Mouse (Mus musculus) right cerebral cortex, adult 18-20 months (tissue): ENCODE measurements around the gene Nip7.
"Not testable (repeated sequence)": the region's sequence is repeated elsewhere in the genome, so short reads cannot be mapped to it uniquely, and the experiment has no call there.

Experiments used
- DNase-seq: peaks from one replicate; pipeline ENCODE4 v3.0.0; 2022; ENCODE audit warnings: mixed read lengths

The Nip7 gene

DNA sequence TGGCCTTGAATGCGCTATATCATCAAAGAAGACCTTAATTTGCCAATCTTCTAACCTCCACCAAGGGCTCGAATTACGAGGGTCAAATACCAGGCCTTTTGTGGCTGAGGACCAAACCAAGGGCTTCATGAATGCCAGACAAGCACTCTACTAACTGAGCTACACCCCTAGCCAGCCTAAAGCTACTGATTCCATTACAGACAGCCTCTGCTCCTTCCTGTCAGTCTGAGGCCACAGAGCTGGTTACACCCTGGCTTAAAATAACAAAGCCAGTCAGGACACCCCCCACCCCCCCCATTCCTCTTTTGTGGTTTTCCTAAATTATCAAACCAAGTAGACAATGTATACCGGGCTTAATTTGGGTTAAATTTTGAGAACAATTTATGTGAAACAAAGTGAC lies 17.0 kb downstream of the Nip7 start:
- no peak for DNase-seq

DNA sequence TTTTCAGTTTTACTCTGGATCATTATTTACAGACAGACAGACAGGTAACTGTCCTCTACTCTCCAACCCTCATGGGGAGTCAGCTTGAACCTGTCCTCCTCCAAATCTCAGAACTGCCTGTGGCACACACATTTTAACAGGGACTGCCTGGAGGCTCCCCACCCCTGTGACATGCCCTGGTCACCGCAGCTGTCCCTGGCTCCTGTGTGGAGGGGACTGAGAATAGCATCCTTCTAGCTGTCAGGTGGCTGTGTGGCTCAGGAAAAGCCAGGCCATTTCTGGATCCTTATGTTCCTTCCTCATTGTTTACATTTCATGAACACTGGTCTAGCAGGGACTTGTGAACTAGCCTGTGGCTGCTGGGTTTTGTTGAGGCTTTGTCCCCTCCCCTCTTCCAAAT lies 17.5 kb downstream of the Nip7 start:
- no peak for DNase-seq

DNA sequence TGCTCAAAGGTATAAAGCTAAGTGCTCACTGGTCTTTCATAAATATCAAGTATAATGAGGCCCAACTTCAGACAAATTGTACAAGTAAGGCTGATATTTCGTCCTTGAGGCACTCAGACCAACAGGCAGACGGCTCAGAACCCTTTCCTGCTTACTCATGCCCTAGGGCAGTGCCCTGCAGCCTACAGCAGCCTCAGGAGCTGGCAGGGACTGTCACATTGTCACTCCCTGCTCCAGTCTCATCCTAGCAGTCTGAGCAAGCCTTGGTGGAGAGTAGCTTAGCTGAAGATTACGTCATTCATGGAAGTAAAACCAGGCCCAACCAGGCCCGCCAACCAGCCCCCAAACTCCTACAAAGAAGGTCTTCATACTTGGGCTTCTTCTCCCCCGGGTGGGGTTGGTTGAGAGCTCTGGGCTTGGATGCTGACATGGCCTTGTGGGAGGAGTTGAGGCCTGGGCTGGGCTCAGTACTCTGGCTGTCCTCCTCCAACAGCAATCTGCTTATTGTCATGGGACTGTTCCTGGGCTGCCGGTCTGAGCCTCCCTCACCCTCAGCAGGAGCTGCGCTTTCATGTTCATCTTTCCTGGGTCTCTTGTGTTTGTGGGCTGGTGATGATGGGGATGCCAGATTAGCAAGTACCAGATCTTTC lies 19.7 kb downstream of the Nip7 start:
- no peak for DNase-seq

DNA sequence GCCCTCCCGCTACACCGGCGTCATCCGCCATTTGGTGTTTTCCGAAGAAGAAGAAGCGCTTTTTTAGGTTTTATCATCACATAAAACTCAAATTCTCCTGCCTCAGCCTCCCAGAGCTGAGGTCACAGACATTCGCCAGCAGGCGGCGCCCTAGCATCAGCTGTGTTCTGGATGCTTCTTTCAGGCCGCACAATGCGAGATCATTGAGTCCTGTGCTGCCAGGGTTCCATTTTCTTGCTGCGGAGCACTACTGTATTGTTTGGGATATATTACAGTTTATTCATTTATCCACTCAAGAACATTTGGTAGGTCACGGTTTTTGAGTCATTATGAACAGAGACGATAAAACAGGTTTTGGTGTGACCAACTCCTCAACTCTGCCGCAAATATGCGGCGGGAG lies 28.7 kb downstream of the Nip7 start:
- no peak for DNase-seq

DNA sequence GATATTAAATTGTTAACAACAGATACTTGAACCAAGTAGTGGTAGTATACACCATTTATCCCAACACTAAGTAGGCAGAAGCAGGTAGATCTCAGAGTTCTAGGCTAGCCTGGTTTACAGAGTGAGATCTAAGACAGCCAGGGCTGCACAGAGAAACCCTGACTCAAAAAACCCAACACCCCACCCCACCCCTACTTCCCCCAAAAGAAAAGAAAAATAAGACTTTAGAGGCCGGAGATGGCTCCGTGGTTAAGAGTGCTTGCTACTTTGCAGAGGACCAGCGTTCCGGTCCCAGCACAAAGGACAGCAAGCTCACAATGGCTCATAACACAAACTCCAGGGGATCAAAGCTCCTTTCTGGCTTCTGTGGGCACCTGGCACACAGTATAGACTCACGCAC lies 29.3 kb downstream of the Nip7 start:
- DNase-seq: no peak

DNA sequence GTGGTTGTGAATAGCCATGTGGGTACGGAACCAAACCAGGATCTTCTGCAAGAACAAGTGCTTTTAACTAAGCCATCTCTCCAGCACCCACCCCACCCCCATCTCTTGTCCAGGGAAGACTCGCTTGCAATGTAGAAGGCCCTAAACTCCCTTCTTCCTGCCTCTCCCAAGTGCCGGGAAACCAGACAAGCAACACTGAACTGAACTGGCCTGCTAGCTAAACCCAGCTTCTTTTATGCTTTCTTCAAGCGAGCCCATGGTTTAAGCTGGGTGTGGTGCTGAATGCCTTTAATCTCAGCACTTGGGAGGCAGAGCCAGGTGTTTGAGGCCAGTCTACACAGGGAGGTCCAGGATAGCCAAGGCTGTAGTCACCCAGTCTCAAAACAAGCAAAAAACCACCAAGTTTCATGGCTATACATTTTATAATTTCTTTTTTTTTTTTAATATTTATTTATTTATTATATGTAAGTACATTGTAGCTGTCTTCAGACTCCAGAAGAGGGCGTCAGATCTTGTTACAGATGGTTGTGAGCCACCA lies 31.9 kb downstream of the Nip7 start:
- no peak for DNase-seq

DNA sequence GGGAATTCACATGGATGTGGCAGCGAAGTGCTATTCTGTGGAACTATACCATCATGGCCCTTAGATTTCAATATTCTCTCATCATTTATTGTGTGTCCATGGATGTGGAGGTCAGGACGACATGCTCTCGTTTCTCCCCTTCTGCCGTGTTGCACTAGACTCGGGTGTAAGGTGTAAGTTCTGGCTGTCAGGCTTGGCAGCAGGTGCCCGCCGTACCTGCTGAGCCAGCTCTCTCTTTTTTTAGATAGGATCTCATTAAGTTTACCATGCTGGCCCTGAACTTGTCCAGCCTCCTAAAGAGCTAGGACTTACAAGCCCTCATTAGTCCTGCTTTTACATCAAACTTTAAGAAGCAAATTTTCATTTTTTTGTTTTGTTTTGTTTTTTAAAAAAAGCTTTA lies 33.9 kb downstream of the Nip7 start:
- DNase-seq: no peak

DNA sequence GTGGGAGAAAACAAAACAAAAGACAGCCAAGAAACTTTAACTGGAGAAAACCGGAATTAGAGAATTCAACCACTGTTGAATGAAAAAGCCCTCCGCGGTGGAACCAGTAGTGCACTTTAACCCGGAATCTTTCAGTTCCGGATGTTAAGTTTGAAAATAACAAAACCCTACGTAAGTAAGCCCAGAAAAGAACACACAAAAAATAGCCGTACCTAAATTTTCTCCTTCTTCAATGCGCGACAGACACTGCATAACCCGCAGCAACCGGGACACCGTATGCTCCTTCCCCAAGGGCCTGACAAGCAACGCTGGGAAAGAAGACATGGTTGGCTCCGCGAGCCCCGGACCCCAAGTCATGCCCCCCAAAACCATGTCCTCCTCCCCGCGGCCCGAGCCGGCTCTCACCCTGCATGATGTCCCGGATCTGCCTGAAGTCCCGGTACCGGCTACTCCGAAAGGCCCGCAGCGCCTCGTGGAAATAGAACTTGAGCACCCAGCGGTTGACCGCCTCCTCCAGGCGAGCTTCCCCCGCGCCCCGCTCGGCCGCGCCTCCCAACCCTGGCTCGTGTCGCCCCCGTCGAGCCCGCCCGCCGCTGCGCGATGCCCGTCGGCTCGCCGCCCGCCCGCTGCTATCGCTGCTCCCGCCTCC lies 39.2 kb downstream of the Nip7 start:
- DNase-seq: no peak

DNA sequence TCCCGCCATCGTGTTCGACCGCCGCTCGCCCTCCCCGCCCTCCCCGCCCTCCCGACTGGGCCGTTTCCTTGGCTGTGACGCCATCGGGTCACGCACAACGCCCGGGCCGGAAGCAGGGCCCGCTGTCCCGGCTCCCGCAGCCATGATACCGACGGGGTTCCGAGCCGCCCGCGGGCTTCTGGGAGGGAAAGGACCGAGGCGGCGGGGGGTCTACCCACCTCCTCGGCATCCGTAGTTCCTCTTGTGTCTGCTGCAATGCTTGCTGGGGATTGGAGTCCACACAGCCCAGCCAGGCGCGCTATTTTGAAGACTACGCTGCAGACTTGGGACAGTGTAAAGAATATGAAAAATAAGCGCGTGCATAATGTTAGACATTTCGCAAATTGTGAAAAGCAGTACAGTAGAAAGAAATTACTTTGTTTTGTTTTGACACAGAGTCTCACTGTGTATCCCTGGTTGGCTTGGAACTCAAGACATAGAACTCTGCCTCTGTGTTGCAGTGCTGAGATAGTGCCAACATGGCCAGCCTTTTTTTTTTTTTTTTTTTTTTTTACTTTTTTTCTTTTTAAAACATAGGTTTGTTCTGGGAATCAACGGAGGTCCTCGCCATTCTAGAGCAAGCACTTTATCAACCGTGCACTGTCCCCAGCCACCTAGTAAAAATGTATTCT lies 39.8 kb downstream of the Nip7 start, which contains the start of gene Terf2:
TSS of gene Terf2 (minus strand) at position 182 of the 671 bp plus-strand sequence.
- DNase-seq: peak; percentile 95

DNA sequence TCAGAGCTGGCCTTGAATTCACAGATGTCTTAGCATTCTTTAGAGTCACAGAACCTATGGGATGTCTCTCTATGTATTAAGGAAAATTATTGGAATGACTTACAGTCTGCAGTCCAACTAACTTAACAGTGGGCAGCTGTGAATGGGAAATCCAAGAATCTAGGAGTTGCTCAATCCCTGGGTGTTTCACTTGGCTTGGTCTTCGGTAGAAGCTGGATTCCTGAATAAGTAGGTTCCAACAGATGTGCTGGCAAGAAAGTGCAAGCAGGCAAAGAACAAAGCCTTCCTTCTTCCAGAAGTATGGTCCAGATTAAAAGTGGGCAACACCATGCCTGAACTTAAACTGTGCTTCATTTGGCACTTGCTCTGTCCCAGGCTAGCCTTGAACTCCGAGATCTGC lies 44.0 kb downstream of the Nip7 start:
- DNase-seq: no peak

DNA sequence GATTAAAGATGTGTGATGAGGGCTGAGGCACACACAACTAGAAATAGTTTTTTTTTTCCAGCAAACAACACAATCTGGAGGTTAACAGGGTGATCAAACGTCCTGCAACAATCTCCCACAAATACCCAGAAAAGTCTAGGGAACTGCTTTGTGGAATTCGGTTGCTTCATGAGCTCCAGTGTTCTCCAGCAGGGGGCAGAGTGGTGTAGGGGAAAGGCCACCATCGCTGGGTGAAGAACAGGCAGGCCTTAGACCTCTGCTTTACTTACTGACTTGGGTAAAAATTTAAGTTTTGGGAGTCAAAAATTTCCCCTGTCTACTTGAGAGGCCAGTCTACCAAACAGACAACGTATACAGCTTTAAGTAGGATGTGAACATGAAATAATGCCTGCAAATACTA lies 47.9 kb downstream of the Nip7 start:
- peak; percentile 68 for DNase-seq

DNA sequence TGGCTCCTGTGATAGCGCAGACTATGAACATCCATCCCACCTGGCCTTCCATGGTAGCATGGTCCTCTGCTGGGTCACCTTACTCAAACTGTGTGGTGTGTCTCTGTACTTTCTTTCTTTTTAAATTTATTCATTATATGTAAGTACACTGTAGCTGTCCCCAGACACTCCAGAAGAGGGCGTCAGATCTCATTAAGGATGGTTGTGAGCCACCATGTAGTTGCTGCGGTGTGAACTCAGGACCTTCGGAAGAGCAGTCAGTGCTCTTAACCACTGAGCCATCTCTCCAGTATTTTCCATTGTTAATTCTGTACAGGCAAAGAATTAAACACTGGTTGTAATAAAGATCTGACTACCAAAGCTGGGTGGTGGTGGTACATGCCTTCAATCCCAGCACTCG lies 51.4 kb downstream of the Nip7 start:
- DNase-seq: not testable (repeated sequence)

DNA sequence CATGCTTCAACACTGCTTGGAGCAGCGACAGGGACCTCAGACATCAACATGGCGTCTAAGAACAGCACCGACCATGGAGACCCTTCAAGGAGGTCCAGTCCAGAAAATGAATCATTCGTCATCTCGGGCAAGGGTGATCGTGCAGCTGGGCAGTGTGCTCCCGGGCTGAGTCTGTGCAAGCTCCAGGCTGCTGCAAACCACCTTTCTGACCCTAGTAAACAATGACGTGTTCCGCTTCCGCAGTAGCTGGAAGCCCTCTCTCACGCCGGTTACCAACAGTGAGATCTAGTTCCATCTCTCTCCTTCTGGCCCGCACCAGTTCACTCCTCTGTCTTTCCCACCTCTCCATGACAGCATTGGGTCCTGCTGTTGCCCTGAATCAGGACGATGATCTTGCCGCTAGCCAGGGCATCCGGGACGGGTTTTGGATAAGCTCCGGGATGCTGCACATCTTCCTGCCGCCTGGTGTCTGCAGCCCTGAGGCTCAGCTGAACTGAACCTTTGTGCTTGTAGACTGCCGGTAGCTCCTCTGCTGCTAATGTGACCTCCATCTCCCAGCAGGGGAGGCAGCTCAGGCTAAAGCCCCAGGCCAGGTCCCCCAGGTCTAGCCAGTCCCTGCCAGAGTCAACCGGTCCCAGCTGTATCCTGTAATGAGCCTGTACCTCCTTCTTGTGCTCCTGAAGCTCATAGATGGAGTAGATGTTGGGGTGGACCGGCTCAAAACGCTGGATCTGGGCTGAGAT lies 52.5 kb downstream of the Nip7 start:
- no peak for DNase-seq

DNA sequence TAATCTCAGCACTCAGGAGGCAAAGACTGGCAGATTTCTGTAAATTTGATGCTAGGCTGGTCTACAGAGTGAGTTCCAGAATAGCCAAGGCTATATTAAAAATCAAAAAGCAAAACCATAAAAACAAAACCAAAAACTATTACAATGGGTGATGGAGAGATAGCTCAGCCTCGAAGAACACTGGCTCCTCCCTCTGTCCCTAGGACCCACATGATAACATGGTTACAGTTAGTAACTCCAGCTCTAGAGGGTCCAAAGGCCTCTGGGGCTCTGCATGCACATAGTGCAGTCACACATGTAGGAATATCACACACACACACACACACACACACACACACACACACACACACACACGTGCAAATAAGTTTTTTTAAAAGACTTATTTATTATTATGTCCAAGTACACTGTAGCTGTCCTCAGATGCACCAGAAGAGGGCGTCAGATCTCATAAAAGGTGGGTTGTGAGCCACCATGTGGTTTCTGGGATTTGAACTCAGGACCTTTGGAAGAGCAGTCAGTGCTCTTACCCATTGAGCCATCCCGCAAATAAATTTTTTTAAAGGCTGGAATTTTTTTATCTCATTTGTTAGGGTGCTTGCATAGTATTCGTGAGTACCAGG lies 53.2 kb downstream of the Nip7 start:
- DNase-seq: no peak
